Mouse (Mus musculus): ENCODE measurements at regions not wholly inside any gene's neighbourhood (a gene's known extent, or its start where the extent isn't known, plus 50 kb on each side); places are given as distances from the start of the nearest gene placed in this dataset.

- TF ChIP-seq GATA1 (IDR thresholded peaks at IDR 0.05; ENCODE audit: borderline replicate concordance, low read length) (no peak), FLI1 (IDR thresholded peaks at IDR 0.05; ENCODE audit: low read length) (no peak)
These were observed 552.5 kb downstream of the Diaph3 start for GRCm38 (mm10) chr14:86588525-86588924.
